ENCODE assay signal across 17 mouse cellular contexts in genomic region chr4:108199236-108199635, GRCm38 (mm10). TPM values are rescaled to one million over a fixed set of nuclear protein-coding genes. Genes with fewer than 3 reads are reported as not detected.
"Had no signal": no experiment of that assay in that cellular context is flagged by ENCODE, and none has a peak within 500 bp of the region (broad histone marks: within the 10 kb centered on the region; RNA-seq: fewer than 3 reads in every experiment).

No protein-coding gene starts in this region.

- ATAC-seq: lung, postnatal 0 days; midbrain, embryonic 13.5 days had no signal

- H3K27ac ChIP-seq: left cerebral cortex, adult 2 months; limb, embryonic 10.5 days; liver, embryonic 15.5 days; midbrain, embryonic 13.5 days had no signal

- H3K27me3 ChIP-seq: liver, embryonic 15.5 days; midbrain, embryonic 13.5 days had no signal

- H3K4me3 ChIP-seq: left cerebral cortex, adult 2 months; limb, embryonic 10.5 days; liver, embryonic 15.5 days; midbrain, embryonic 13.5 days had no signal

- H3K36me3 ChIP-seq: limb, embryonic 10.5 days; liver, embryonic 15.5 days; midbrain, embryonic 13.5 days had no signal

- DNase-seq: kidney, postnatal 14 days; lung, adult 2 months; lung, postnatal 36 days; right cerebral cortex, postnatal 14 days; thymus, postnatal 4 days had no signal

- H3K4me2 ChIP-seq: liver, embryonic 11.5 days; liver, embryonic 15.5 days; midbrain, embryonic 13.5 days had no signal

- H3K4me1 ChIP-seq: liver, embryonic 15.5 days; midbrain, embryonic 13.5 days had no signal

- H3K9ac ChIP-seq: liver, embryonic 15.5 days; midbrain, embryonic 13.5 days had no signal

- H3K9me3 ChIP-seq: limb, embryonic 10.5 days; liver, embryonic 15.5 days; midbrain, embryonic 13.5 days had no signal

RNA-seq across cellular contexts. Expression of gene Zyg11a, which starts 18.6 kb away (rescaled TPM):
- total RNA-seq: layer of hippocampus, adult 8-10 months; layer of hippocampus, postnatal 25 days; left cerebral cortex, adult 2 months; left cerebral cortex, postnatal 14 days; megakaryocyte progenitor cell, adult 5-6 weeks; midbrain, postnatal 0 days had no signal
- polyA plus RNA-seq: limb, embryonic 10.5 days; lung, postnatal 0 days; midbrain, embryonic 13.5 days; midbrain, postnatal 0 days; neural tube, embryonic 14.5 days had no signal
